Mouse (Mus musculus): Measurements from ENCODE around the gene Enc1. TPM values are rescaled to one million over a fixed set of nuclear protein-coding genes. Genes with fewer than 3 reads are reported as not detected.

The Enc1 gene
- polyA plus RNA-seq, 1 experiment from 2014 or later: 18.4 TPM

DNA sequence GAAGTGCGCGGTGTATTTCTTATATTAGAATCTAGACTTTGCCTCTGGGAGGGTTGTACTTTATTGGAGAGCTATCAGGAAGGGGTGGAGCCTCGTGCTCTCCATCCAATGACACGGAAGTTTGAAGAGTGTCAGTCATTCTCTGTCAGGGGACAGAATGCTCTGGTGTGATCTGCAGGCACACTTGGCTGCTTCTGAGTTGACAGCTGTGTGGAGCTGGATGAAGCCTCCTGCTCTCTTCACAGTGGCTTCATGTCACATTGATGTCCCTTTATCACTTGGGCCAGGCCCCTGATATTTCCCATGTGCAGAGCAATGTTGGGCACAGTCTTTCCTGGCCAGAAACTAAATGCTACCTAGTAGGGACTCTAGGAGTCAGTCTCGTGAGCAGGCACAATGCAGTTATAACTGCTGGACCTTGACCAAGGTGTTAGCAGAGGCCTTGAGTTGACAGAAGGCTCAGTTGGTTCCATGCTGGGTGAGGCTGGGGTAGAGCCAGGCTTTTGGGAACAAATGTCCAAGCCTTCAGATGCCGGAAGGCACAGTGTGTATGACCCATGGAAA, 12.6 kb downstream of the Enc1 start:
- WGBS: 55% methylated on average over 6 of the region's 6 CpGs

DNA sequence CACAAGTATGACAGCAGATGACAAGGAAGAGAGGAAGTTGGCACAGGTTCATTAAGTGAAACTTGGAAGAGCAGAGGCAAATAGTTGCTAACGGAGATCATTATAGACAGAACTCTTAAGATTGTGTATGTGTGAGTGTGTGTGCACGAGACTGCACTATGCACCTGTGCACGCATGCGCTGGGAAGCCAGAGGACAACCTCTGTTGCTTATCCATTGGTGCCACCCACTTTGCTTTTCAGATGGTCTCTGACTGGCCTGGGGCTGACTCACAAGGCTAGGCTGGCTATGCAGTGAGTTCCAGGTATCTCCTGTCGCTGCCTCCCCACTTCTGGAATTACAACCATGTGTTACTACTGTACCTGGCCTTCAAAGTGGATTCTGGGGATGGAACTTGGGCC, 13.1 kb downstream of the Enc1 start:
- Histone ChIP-seq H3K4me2 (no peak overlapping the region), H3K4me1 (ENCODE audit: control insufficient read depth, insufficient read depth, low read length) (peaks cover 71% of the 10 kb centered on the region), H3K9me3 (ENCODE audit: control insufficient read depth, low read length) (no peaks in the 10 kb centered on the region), H3K27ac (ENCODE audit: low read depth, low read length) (no peak overlapping the region), H3K36me3 (ENCODE audit: control insufficient read depth, insufficient read depth, low read length) (peaks cover 6% of the 10 kb centered on the region; the same call in 1 of the 2 replicates), H3K9ac (ENCODE audit: low read length) (no peak overlapping the region), H3K27me3 (ENCODE audit: control insufficient read depth, insufficient read depth, low read length) (no peaks in the 10 kb centered on the region), H3K4me3 (ENCODE audit: low read depth, low read length) (no peak overlapping the region)
- DNase-seq (ENCODE audit: low spot score, missing footprints): peak; percentile 76
- no peak for ATAC-seq (ENCODE audit: low FRiP score)
- WGBS: 93% methylated on average over 5 of the region's 5 CpGs

More for the DNA sequence above, 12.6 kb downstream of the Enc1 start:
- peaks cover 76% of the 10 kb centered on the region for H3K4me1 ChIP-seq (ENCODE audit: control insufficient read depth, insufficient read depth, low read length)
- no peaks in the 10 kb centered on the region for H3K27me3 ChIP-seq (ENCODE audit: control insufficient read depth, insufficient read depth, low read length)
- H3K36me3 ChIP-seq (ENCODE audit: control insufficient read depth, insufficient read depth, low read length): peaks cover 7% of the 10 kb centered on the region; the same call in 1 of the 2 replicates
- no peak for ATAC-seq (ENCODE audit: low FRiP score)
- no peak overlapping the region for H3K4me2 ChIP-seq
- H3K9me3 ChIP-seq (ENCODE audit: control insufficient read depth, low read length): no peaks in the 10 kb centered on the region
- peak; percentile 90 for DNase-seq (ENCODE audit: low spot score, missing footprints)
- no peak overlapping the region for H3K4me3 ChIP-seq (ENCODE audit: low read depth, low read length)
- H3K9ac ChIP-seq (ENCODE audit: low read length): no peak overlapping the region
- no peak overlapping the region for H3K27ac ChIP-seq (ENCODE audit: low read depth, low read length)

DNA sequence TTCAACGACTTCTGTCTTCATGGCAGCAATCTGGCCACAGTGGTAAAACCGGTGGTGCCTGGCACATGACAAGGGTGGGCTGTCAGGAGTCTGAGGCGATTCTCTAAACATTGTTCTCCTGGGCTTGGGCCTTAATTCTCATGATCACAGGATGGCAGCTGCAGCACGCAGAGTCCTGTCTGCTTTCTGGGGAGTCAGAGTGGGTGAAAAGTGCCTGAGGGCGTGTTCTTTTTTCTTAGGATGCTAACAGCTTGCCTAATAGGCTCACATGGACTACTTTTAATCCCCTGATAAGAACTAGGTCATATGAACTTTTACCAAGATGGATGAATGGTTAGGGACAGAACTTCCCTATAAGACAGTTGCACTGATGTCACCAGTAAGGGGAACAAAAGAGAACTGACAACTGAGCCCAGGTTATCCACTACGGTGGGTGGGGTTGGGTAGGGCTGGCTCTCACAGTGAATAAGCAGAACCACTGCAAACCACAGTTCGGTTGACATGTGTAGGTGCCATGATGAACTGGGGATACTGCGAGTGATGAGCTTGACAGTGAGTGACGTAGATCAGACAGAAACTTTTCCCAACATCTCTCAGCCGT, 13.8 kb downstream of the Enc1 start:
- ATAC-seq (ENCODE audit: low FRiP score) (no peak), DNase-seq (ENCODE audit: low spot score, missing footprints) (peak; percentile 75)
- H3K27me3 ChIP-seq (ENCODE audit: control insufficient read depth, insufficient read depth, low read length): no peaks in the 10 kb centered on the region
- H3K27ac ChIP-seq (ENCODE audit: low read depth, low read length): no peak overlapping the region
- WGBS: 86% methylated on average over 10 of the region's 10 CpGs
- no peak overlapping the region for H3K4me3 ChIP-seq (ENCODE audit: low read depth, low read length)
- no peak overlapping the region for H3K4me2 ChIP-seq
- peaks cover 3% of the 10 kb centered on the region; the same call in 1 of the 2 replicates for H3K36me3 ChIP-seq (ENCODE audit: control insufficient read depth, insufficient read depth, low read length)
- peaks cover 66% of the 10 kb centered on the region for H3K4me1 ChIP-seq (ENCODE audit: control insufficient read depth, insufficient read depth, low read length)
- no peak overlapping the region for H3K9ac ChIP-seq (ENCODE audit: low read length)
- no peaks in the 10 kb centered on the region for H3K9me3 ChIP-seq (ENCODE audit: control insufficient read depth, low read length)

DNA sequence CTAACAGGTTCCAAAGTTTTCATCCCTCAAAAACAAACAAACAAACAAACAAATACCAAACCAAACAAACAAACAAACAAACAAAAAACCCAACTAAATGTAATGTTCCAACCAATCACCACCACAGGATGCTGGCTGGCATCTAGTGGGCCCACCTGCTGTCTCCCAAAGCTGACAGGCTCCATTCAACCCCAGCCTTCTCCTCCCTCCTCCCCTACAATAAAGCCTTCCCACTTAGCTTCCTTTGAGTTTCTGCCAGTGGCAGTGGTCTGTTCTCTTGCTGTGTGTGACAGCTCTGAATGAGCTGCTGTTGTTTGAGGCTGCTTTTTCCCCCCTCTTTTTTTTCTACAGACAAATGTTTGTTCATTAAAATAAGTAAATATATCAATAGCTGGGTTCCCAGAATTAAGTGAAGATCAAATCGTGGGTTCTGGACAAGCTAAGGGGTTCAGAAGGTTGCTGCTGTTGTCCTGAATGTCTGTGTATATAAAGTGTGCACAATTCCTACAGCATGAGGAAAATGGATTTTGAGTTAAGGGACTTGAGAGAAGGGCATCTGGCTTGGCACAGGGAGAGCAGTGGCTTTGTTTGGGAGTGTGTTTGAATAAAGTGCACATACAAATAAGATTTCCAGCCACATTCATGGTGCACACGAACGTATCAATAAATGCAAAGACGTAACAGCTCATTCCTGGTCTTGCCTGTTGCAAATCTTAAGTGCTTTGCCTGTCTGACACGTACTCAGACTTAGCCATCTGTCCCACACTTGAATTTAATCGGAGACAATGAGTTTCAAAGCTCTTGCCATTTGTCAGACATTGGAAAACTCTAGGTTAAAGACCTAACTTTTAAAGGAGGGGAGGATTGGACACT, 15.3 kb downstream of the Enc1 start:
- Histone ChIP-seq H3K4me2 (peak overlapping the region; percentile 16; the same call in 1 of the 2 replicates), H3K9ac (ENCODE audit: low read length) (peak overlapping the region; percentile 10; the same call in 1 of the 2 replicates), H3K27ac (ENCODE audit: low read depth, low read length) (peak overlapping the region; percentile 87), H3K4me3 (ENCODE audit: low read depth, low read length) (no peak overlapping the region), H3K9me3 (ENCODE audit: control insufficient read depth, low read length) (no peaks in the 10 kb centered on the region), H3K27me3 (ENCODE audit: control insufficient read depth, insufficient read depth, low read length) (no peaks in the 10 kb centered on the region), H3K4me1 (ENCODE audit: control insufficient read depth, insufficient read depth, low read length) (peaks cover 63% of the 10 kb centered on the region), H3K36me3 (ENCODE audit: control insufficient read depth, insufficient read depth, low read length) (no peaks in the 10 kb centered on the region)
- DNase-seq (ENCODE audit: low spot score, missing footprints): peak; percentile 92
- 39% methylated on average over 6 of the region's 6 CpGs for WGBS
- ATAC-seq (ENCODE audit: low FRiP score): no peak

DNA sequence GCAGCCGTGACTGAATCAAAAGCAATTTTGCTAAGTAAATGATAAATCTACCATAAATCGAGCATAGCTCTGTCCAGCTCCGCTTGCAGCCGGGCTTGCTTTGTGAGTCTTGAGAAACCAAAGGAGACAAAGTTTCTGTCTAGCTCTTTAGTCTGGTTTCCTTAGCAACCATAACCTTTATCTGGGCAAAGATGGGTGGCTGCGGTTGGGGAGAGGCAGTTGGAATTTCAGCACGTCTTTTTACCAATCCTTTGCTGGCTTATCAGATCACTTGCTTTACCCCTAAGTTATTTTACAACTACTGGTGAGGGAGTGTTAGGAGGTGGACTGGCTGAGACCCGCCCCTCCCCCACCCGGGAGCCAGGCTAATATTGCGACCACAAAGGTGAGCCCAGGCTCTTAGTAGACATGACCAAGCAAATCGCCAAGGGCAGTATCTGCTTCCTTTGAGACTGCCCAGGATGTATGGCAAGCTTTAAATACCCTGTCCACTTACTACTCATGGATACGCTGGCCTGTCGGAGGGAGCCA, 16.0 kb downstream of the Enc1 start:
- no peak overlapping the region for H3K9ac ChIP-seq (ENCODE audit: low read length)
- no peak; the same call in 1 of the 2 replicates for ATAC-seq (ENCODE audit: low FRiP score)
- H3K9me3 ChIP-seq (ENCODE audit: control insufficient read depth, low read length): no peaks in the 10 kb centered on the region
- H3K36me3 ChIP-seq (ENCODE audit: control insufficient read depth, insufficient read depth, low read length): no peaks in the 10 kb centered on the region
- H3K4me2 ChIP-seq: peak overlapping the region; percentile 16; the same call in 1 of the 2 replicates
- no peaks in the 10 kb centered on the region for H3K27me3 ChIP-seq (ENCODE audit: control insufficient read depth, insufficient read depth, low read length)
- peaks cover 56% of the 10 kb centered on the region for H3K4me1 ChIP-seq (ENCODE audit: control insufficient read depth, insufficient read depth, low read length)
- no peak for DNase-seq (ENCODE audit: low spot score, missing footprints)
- 34% methylated on average over 12 of the region's 12 CpGs for WGBS
- no peak overlapping the region for H3K4me3 ChIP-seq (ENCODE audit: low read depth, low read length)
- peak overlapping the region; percentile 87 for H3K27ac ChIP-seq (ENCODE audit: low read depth, low read length)

DNA sequence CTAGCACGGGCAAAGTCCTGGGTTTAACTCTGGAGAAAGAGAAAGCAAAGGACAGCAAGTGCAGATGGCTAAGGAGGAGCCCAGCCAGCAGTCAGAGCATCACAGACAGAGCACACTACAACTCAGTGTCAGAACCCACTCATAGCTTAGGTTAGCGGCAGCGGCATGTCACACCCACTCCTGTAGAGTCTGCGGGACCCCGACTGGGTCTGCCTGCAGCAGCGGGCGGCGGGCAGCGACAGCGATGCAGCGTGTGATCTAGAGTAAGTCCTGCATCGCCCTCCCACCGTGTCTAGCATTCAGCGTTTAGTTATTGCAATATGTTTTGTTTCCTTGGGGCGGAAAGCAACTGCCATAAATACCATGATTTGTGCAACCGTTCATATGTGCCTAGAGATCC, 18.4 kb downstream of the Enc1 start:
- ATAC-seq (ENCODE audit: low FRiP score) (no peak), DNase-seq (ENCODE audit: low spot score, missing footprints) (peak; percentile 84)
- peaks cover 37% of the 10 kb centered on the region for H3K4me1 ChIP-seq (ENCODE audit: control insufficient read depth, insufficient read depth, low read length)
- H3K36me3 ChIP-seq (ENCODE audit: control insufficient read depth, insufficient read depth, low read length): no peaks in the 10 kb centered on the region
- H3K4me2 ChIP-seq: no peak overlapping the region
- H3K9me3 ChIP-seq (ENCODE audit: control insufficient read depth, low read length): no peaks in the 10 kb centered on the region
- no peak overlapping the region for H3K9ac ChIP-seq (ENCODE audit: low read length)
- no peak overlapping the region for H3K4me3 ChIP-seq (ENCODE audit: low read depth, low read length)
- no peaks in the 10 kb centered on the region for H3K27me3 ChIP-seq (ENCODE audit: control insufficient read depth, insufficient read depth, low read length)
- WGBS: 65% methylated on average over 16 of the region's 16 CpGs
- H3K27ac ChIP-seq (ENCODE audit: low read depth, low read length): no peak overlapping the region

DNA sequence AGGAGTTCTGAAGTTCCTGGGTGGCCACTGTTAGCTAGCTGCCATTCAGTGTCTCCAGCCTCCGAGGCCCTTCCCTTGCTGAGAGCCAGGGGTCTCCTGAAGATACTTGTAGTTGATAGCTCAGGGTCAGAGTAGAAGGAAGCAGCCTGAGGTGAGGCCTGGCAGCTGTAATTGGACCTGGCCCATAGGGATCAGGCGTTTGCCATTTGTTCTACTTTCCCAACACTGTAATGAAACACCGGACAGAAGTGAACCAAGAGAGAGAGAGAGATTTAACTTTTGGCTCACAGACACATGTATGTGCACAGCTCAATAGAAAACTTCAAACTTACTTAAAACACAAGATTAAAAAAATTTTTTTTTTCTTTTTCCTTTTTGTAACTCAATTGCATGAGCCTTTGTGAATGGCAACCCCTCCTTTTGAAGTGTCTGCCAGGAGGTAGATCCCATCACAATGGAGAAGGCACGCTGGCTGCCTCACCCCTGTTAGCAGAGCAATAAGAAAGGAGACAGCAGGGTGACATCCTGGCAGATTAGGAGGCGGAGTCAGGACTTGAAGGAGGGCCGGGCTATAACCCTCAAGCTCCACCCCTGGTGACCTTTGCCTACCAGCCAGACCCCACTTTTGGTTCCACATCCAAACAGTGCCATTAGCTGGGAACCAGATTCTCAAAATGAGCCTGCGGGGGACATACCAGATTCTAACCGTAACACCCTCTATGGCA, 19.7 kb downstream of the Enc1 start:
- no peak overlapping the region for H3K27ac ChIP-seq (ENCODE audit: low read depth, low read length)

DNA sequence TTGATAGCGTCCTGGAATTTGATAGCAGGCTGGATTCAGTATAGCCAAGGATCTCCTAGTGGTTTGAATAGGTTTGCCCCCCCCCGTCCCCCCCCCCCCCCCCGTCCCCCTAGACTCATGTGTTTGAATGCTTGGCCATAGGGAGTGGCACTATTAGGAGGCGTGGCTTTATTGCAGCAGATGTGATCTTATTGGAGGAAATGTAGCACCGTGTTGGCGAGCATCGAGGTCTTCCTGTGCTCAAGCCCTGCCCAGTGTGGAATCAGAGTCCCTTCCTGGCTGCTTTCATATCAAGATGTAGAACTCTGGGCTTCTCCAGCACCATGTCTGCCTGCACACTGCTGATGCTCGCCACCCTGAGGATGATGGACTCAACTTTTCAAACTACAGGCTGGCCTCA, 20.6 kb downstream of the Enc1 start:
- peaks cover 21% of the 10 kb centered on the region for H3K4me1 ChIP-seq (ENCODE audit: control insufficient read depth, insufficient read depth, low read length)
- H3K27ac ChIP-seq (ENCODE audit: low read depth, low read length): no peak overlapping the region
- WGBS: 57% methylated on average over 6 of the region's 8 CpGs
- no peak overlapping the region for H3K4me3 ChIP-seq (ENCODE audit: low read depth, low read length)
- H3K9me3 ChIP-seq (ENCODE audit: control insufficient read depth, low read length): no peaks in the 10 kb centered on the region
- H3K27me3 ChIP-seq (ENCODE audit: control insufficient read depth, insufficient read depth, low read length): no peaks in the 10 kb centered on the region
- H3K36me3 ChIP-seq (ENCODE audit: control insufficient read depth, insufficient read depth, low read length): no peaks in the 10 kb centered on the region
- DNase-seq (ENCODE audit: low spot score, missing footprints) (peak; percentile 82), ATAC-seq (ENCODE audit: low FRiP score) (no peak)
- no peak overlapping the region for H3K4me2 ChIP-seq
- H3K9ac ChIP-seq (ENCODE audit: low read length): no peak overlapping the region

More for the DNA sequence above, 19.7 kb downstream of the Enc1 start:
- Histone ChIP-seq H3K4me2 (no peak overlapping the region), H3K27me3 (ENCODE audit: control insufficient read depth, insufficient read depth, low read length) (no peaks in the 10 kb centered on the region), H3K36me3 (ENCODE audit: control insufficient read depth, insufficient read depth, low read length) (no peaks in the 10 kb centered on the region), H3K9me3 (ENCODE audit: control insufficient read depth, low read length) (no peaks in the 10 kb centered on the region), H3K9ac (ENCODE audit: low read length) (no peak overlapping the region), H3K4me3 (ENCODE audit: low read depth, low read length) (no peak overlapping the region), H3K4me1 (ENCODE audit: control insufficient read depth, insufficient read depth, low read length) (peaks cover 29% of the 10 kb centered on the region)
- peak; percentile 84 for DNase-seq (ENCODE audit: low spot score, missing footprints)
- 0 out of 2 replicates have a peak, but pooled peaks have one; percentile 26 for ATAC-seq (ENCODE audit: low FRiP score)
- 15% methylated on average over 8 of the region's 8 CpGs for WGBS

Measured in midbrain, embryonic 11.5 days (tissue).